Mouse (Mus musculus): Measurements from ENCODE around the gene Polr1e.
"Not testable (repeated sequence)": the region's sequence is repeated elsewhere in the genome, so short reads cannot be mapped to it uniquely, and the experiment has no call there.

The Polr1e gene

GRCm38 (mm10) chr4:45063836-45064235, 45.5 kb downstream of the Polr1e start:
- not testable (repeated sequence) for DNase-seq

DNA sequence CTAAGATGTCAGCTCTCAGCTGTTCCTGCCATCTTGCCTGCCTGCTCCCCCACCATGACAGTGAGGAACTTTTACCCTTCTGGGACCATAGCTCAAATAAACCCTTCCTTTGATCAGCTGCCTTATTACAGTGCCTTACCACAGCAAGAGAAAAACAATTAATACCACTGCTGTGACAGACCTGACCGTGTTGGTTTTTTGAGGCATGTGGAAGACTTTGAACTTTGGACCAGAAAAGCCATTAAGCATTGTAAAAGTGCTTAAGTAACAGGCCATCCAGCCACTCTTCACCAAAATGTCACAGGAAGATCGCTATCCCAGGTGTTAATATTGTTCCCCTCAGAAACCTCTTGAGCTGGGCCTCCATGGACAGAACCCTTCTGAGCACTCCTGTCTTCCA, 46.2 kb downstream of the Polr1e start:
- DNase-seq: peak in 1 of 2 experiments; percentile 52

DNA sequence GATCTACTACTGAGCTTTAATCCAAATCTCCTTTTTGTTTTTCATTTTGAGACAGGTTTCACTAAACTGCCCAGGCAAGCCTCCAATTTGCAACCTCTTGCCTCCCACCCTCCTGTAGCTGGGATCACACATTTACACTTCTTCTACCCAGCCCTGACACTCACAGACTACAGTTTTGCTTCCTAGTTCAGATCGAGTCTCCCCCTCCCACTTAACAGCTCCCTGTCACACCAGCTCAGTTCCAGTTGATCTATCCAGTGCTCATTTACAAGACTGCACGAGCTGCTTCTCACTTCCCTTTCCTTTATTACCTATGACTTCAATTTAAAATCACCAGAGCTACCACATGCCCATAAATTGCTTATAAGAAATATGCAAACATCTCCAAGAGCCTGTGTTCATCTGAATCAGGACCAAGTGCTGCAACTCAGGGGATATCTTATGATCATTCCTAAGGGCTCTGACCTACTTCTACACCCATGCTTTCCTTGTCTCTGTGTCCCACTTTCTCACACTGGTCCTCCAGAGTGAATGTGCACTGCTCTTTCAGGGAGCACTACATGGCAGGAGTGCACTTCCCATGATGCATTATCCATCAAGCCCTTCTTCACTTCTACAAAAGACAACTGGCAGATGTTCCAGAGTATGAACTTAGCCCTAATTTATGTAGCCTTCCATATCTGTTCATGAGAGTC, 47.8 kb downstream of the Polr1e start:
- no peak for DNase-seq

DNA sequence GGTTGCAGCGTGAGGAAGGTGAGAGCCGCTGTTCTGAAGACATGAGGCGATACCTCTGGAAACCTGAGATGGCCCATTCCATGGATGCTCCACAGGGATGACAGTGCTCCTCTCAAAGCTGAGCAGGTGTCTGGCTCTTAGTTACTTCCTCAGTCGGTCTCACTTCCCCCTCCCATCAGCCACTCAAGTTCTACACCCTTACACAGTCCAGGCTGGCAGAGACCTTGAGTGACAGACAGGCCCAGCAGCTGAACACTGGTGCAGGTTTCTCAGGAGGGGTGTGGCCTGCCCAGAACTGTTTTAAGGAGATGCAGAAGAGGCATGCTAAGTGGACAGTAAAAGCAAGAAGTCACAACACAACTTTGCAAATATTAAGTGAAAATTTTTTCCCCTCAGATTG, 49.4 kb downstream of the Polr1e start:
- DNase-seq: no peak

GRCm38 (mm10) chr4:45072261-45072973, 54.0 kb downstream of the Polr1e start:
- DNase-seq: peak; percentile 46 to 47

- no peak for DNase-seq
These were observed 55.2 kb downstream of the Polr1e start for GRCm38 (mm10) chr4:45073544-45073943.

- DNase-seq: not testable (repeated sequence)
These were observed 62.7 kb downstream of the Polr1e start for GRCm38 (mm10) chr4:45081041-45081440.

GRCm38 (mm10) chr4:45082951-45083350, 64.6 kb downstream of the Polr1e start:
- DNase-seq: no peak

DNA sequence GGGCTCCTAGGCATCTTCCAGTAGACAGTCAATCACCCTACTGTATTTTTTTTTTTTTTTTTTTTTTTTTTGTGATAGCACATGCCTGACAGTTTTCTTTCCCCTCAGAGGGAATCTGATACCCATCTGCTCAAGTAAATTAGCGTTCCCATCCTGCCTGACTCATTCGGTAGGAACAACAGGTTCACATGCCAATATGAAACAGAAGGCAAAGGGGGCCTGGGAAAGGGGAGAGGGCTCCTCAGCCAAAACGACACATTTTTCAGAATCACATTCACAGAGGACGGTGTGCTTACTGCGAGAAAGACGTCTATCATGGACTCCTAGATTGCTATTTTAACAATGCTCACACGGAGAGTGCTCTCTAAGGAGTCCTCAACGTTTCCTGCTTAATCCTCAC, 65.1 kb downstream of the Polr1e start:
- no peak for DNase-seq

DNA sequence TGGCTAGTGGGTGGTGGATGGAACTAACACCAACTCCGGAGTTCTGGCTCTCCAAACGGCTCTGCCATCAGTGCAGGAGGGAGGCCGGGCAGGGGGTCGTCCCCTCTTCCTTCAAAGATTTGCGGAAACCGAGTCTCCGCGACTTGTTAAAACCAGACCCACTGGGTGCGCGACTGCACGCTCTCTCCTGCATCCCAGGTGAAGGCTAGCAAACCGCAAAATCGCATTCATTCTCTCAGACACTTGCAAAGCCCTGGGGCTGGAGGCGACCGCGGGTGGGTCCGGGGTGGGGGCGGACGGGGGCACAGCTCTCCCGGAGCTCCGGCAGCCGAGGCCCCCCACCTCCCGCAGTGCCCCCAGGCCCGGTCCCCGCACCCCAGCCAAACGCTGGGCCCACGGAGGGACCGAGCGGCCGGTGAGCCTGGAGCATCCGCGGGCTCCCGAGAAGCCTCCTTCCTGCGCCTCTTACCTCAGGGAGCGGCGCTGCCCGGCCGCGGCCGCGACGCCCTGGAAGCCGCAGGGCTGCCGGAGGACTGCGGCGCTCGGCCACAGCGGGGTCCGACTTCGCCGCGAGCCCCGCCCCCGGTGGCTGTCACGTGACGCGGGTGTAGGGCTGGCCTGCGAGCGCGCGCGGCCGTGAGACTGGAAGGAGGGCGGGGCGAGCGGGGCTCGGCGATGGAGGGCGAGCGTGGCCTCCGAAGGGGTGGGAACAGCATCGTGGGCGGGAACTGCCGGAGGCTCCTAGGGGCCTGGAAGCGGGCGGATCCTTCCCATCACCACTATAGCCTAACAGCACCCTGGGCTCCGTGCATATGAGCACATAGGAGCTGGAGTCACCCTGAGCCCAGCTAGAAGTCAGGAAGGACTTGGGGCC, 65.9 kb downstream of the Polr1e start, which contains the start of gene Fbxo10:
Gene Fbxo10, minus strand, starts transcription at position 584 of the 874 bp plus-strand sequence.
- peak; percentile 94 to 99 for DNase-seq

DNA sequence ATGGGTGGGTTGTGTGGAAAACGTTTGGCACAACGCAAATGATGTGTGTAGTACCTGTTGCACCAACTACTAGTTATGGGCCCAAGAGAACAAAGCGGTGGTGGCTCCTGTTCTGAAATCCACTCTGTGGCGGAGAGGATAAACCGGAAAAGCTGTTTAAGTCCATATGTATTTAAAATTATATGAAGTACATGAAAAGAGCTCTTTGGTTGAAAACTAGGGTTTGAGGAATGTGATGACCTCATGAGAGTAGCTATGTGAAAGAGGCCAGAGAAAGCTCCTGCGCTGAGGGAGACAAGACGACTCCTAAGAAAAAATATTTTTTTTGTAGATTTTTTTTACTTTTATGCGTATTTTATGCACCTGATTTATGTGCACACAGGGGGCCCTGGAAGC, 66.5 kb downstream of the Polr1e start:
- no peak for DNase-seq

Data from kidney, postnatal 36 days (tissue).